Mouse (Mus musculus) cerebellum, adult 11-12 months (tissue): ENCODE data around the gene Auts2.

Experiments used
- DNase-seq: peaks from one replicate; pipeline ENCODE4 v3.0.0; 2022

Gene Auts2

DNA sequence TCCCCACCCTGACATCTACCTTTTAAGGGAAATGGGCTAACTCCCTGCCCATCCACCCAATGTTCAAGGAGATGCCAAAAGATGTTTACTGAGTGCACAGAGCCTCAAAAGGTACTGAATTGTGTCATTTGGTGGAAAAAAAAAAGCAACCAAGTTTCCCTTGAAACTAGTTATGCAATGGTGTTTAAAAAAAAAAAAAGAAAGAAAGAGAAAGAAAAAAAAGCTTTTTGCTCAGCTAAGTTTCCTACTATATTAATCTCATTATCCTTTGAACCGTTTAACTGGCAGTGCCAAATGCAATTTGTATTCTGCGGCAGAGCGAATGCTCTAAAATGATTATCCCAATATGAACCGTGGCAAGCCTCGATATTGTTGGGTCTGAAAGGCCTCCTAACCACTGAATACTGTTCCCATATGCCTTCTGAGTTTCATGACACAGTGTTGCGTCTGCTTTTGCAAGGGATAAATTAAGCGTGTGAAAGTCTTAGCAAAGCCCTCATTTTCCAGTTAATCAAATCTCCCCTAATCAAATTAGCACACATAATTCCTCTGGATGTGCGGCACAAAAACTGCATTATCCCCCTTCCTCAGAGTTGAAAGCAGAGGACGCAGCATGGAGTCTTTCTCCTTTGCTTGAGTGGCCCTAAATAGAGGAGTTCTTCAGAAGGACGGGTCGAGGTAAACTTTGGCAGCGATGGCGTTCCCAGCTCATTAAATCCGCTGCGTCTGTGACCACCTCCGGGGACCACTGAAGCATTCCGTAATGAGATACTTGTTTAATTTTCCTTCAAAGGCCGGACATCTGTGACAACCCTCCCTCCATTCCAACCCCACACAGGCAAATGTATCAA is 897.6 kb downstream of the Auts2 start:
- no peak for DNase-seq

GRCm38 (mm10) chr5:131644331-131644730 is 898.8 kb downstream of the Auts2 start:
- DNase-seq = no peak

- DNase-seq = peak; percentile 37
Observed at GRCm38 (mm10) chr5:131643176-131644174, 899.7 kb downstream of the Auts2 start.

GRCm38 (mm10) chr5:131642752-131643151 is 900.4 kb downstream of the Auts2 start:
- no peak for DNase-seq

GRCm38 (mm10) chr5:131636431-131636830 is 906.7 kb downstream of the Auts2 start:
- no peak for DNase-seq

- no peak for DNase-seq
Observed at GRCm38 (mm10) chr5:131634731-131635130, 908.4 kb downstream of the Auts2 start.

- no peak for DNase-seq
Observed at GRCm38 (mm10) chr5:131631998-131632379, 911.2 kb downstream of the Auts2 start.

DNA sequence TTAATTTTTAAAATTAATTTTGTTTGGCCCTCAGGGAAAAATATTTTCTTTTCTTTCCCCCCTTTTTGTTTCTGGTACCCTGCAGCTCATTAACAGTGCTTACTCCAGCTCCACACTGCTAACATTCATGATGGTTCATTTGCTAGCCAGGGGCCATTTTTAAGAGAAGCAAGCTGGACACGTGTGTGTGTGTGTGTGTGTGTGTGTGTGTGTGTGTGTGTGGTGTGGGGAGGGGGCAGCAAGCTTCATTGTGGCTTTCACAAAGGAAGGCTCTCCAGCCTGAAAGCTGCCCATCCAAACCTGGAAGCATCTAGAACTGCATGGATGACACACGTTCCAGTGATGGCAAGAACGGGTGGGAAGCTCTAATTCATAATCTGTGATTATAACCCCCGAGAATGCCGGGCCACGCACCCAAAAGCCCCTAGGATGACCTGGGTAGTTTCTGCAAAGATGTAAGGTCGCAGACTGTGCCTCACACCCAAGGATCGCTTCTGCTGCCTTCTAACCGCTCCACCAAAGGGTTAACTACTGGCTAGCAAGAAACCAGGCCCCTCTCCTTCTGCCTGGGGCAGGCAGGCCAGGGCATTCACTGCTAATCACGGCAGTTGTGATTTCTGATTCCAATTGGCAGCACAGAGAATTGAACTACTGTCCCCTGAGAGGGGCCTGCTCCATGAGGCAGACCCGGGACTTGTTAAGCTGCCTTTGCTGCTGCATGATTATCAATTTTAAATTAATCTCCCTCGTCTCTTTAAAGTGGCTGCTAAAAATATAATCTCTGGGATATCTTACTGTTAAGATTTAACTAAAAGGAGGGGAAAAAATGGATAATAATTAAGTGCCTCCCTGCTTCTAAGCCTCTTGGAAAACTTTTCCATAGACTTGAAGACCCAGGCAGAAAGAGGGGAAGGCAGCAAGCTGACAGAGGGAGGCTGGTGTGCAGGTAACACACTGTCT is 911.8 kb downstream of the Auts2 start:
- DNase-seq = no peak

DNA sequence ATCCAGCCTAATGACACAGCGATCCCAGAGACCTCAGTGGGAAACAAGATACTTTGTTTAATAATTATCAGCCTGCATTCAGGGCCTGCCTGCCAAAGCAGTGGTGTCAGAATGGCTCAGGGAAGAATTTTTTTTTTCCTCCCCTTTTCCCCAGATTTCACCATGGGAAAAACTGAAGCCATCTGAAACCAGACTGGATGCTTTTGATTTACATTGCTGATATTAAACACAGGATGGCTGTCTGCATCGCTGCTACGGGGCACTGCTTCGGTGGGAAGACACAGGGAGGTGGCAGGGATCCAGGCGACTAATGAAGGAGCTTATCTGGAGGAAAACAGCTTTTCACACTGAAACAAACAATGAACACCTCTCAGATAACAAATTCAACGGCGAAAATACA is 912.6 kb downstream of the Auts2 start:
- DNase-seq = no peak

DNA sequence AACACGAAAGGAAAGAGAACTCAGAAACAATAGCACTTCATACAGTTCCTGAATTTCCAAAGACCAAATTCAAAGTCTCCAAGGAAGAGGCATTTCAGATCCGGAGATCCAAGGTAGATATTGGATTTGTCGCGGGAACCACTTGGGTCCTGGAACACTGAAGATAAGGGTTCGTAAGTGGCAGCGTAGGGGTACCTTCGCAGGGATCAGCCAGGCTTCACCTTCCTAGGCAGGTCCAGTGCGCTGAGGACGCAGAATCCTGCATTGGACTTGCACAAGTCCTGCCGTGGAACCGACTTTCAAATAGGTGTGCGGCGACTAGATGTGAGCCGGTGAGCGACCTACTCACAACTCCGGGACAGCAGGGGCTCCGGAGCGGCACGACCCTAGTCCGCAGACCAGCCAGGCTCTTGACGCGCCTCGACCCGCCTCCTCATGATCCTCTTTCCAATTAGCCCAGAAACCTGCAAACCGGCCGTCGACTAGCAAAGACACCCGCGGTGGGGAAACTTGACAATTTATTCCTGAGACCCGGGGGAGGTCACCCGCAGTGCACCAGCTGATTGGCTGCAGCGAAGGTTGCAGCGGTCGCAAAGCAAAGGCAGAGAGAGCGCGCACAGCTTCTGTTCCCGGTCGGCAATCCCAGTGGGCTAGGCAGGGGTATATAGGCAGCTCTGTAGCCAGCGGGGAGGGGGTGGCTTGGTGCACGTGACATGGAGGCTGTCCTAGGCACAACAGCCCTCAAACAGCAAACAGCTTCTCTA is 926.8 kb downstream of the Auts2 start:
- DNase-seq = no peak

DNA sequence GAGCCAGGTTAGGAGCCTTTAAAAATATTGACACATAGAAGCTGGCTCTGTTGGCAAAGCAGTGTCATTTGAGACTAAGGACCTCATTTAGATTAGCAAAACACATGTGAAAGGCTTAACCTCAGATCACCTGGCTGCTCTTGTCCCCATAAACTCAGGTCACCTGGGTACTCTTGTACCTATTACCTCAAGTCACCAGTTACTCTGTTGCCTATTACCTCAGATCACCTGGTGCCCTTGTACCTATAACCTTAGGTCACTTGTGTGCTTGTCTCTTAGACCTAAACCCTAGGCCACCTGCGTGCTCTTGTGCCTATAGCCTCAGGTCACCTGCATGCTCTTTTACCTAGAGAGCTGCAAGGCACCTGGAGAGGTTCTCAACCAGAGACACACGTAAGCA is 928.9 kb downstream of the Auts2 start:
- no peak for DNase-seq

DNA sequence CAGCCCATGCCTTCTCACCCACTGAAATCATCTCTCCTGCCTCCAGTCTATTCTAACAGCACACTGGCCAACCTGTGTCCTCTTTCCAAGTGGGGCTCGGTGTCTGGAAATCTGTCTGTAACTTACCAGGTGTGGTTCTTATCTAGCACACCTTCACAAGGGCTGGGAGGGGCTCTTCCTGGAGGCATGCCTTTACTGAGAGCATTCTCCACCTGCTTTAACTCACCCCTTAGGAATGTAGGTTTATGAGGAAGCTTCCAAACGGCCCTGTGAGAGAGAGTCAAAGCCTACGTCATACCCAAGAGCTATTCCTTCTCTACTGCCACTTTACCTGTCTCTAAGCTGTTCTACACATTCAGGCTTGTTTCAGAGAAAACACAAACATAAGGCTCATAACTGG is 929.8 kb downstream of the Auts2 start:
- no peak for DNase-seq

- no peak for DNase-seq
Observed at GRCm38 (mm10) chr5:131610702-131611101, 932.4 kb downstream of the Auts2 start.

GRCm38 (mm10) chr5:131606786-131607185 is 936.4 kb downstream of the Auts2 start:
- DNase-seq = no peak

- no peak for DNase-seq
Observed at GRCm38 (mm10) chr5:131601934-131602692, 941.0 kb downstream of the Auts2 start.

GRCm38 (mm10) chr5:131600325-131601125 is 942.6 kb downstream of the Auts2 start:
- DNase-seq = peak; percentile 64

DNA sequence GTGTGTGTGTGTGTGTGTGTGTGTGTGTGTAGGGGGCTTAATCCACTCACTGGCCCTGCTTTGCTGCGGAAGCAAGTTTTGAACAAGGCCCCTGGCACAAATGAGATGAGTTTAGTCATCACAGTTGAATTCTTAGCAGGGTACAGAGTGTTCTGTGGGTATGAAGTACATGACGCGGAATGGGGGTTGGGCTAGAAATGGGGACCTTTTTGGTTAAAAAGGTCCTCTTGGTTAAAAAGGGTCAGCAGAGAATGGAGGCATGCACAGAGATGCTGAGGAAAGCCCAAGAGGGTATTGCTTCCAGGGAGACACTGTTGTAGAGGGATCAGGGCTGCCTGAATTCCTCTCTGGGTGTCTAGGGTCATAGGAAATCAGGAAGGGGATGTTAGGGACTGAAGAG is 945.6 kb downstream of the Auts2 start:
- DNase-seq = no peak

DNA sequence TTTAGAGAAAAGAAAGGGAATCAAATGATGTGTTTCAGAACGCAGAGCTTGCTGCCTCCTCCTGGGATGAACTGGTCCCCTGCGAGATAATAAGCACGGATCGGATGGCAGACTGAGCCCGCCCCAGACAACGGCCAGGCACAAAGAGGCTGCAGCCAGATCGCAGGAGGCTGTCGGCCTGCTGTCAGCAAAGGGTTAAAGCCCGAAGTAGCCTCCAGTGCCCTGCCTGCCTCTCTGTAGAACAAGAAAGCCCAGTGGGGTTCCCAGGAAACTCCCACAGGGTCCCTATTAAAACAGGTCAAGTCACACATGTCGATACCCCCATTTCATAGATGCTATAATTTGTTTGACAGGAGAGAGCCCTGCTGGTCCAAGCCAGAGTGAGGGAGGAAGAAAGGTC is 946.6 kb downstream of the Auts2 start:
- DNase-seq = no peak

DNA sequence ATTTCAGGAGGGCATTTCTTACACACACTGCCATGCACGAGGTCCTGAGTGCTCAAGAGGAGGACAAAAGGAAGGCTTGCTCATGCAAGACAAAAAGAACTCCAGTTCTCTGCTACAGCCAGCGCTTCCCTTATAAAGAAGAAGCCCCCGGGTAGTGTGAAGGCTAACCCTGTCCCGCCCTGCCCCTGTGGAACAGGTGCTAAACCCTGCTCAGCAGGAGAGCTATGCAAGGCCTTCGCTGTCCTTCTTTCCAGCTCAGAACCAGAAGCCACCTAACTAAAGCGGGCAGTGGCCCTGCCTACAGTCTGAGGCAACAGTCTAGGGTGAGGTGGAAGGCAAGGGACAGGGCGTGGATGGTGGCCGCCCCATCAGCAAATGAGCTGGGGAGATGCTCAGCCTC is 947.4 kb downstream of the Auts2 start:
- DNase-seq = no peak

DNA sequence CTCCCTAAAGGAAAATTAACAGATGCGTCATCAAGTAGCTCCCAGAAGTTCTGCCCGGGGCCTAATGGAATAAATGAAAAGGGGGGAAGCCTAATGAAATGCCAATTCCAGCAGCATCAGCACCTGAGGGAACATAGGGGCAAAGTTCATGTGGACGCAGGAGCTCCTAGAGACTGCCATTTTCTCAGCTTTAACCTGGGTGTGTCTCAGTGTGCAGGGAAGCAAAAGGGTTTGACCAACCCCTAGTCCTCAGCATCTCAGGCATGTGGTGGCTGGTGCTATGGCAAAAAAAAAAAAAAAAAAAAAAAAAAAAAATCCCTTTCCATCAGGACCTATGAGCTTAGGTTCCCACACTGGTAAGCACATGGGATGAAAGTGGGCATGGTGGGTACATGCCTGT is 948.5 kb downstream of the Auts2 start:
- no peak for DNase-seq
